Mouse (Mus musculus): ENCODE results near the gene Pfn3.

The Pfn3 gene

GRCm38 (mm10) chr13:55414743-55415380, at the start of gene Pfn3:
TSS of gene Pfn3 (minus strand) at chr13:55415232.
- peaks cover 30% of the 10 kb centered on the region for H3K4me1 ChIP-seq (replicated peaks; ENCODE audit: low read depth, low read length)
- H3K27me3 ChIP-seq (ENCODE audit: insufficient read depth, low read length), result peaks cover 75% of the 10 kb centered on the region
- peak within 1 kb of the TSS; percentile 76 for H3K4me3 ChIP-seq (replicated peaks; ENCODE audit: low read length)
- H3K9me3 ChIP-seq (ENCODE audit: low read length), result no peaks in the 10 kb centered on the region
- no peak for TF ChIP-seq CTCF (conservative IDR thresholded peaks at IDR 0.05; ENCODE audit: low read length)
- TF ChIP-seq NANOG (IDR thresholded peaks at IDR 0.05; ENCODE audit: borderline replicate concordance, low read length), result no peak
- no peak for TF ChIP-seq POU5F1 (IDR thresholded peaks at IDR 0.05; ENCODE audit: borderline replicate concordance, low read length)
- H3K36me3 ChIP-seq (ENCODE audit: insufficient read depth, low read length), result no peaks in the 10 kb centered on the region

- Histone ChIP-seq H3K27me3 (ENCODE audit: insufficient read depth, low read length) (peaks cover 43% of the 10 kb centered on the region), H3K9me3 (ENCODE audit: low read length) (no peaks in the 10 kb centered on the region), H3K4me1 (replicated peaks; ENCODE audit: low read depth, low read length) (peaks cover 50% of the 10 kb centered on the region), H3K4me3 (replicated peaks; ENCODE audit: low read length) (peak within 1 kb of the TSS; percentile 90), H3K36me3 (ENCODE audit: insufficient read depth, low read length) (peaks cover 49% of the 10 kb centered on the region)
- no peak for TF ChIP-seq NANOG (IDR thresholded peaks at IDR 0.05; ENCODE audit: borderline replicate concordance, low read length)
- TF ChIP-seq POU5F1 (IDR thresholded peaks at IDR 0.05; ENCODE audit: borderline replicate concordance, low read length), result no peak
- no peak for TF ChIP-seq CTCF (conservative IDR thresholded peaks at IDR 0.05; ENCODE audit: low read length)
These were observed 49.2 kb upstream of the Pfn3 start, which contains the start of gene Prr7 for GRCm38 (mm10) chr13:55464027-55464884. TSS of gene Prr7 (plus strand) at chr13:55464267.

- no peaks in the 10 kb centered on the region for H3K9me3 ChIP-seq (ENCODE audit: low read length)
- TF ChIP-seq CTCF (conservative IDR thresholded peaks at IDR 0.05; ENCODE audit: low read length) (no peak), POU5F1 (IDR thresholded peaks at IDR 0.05; ENCODE audit: borderline replicate concordance, low read length) (no peak), NANOG (IDR thresholded peaks at IDR 0.05; ENCODE audit: borderline replicate concordance, low read length) (no peak)
- peaks cover 38% of the 10 kb centered on the region for H3K27me3 ChIP-seq (ENCODE audit: insufficient read depth, low read length)
- peak overlapping the region; percentile 90 for H3K4me3 ChIP-seq (replicated peaks; ENCODE audit: low read length)
- H3K36me3 ChIP-seq (ENCODE audit: insufficient read depth, low read length), result peaks cover 56% of the 10 kb centered on the region
- peaks cover 58% of the 10 kb centered on the region for H3K4me1 ChIP-seq (replicated peaks; ENCODE audit: low read depth, low read length)
These were observed 48.5 kb upstream of the Pfn3 start for GRCm38 (mm10) chr13:55463399-55464026.

GRCm38 (mm10) chr13:55462965-55463364, 47.9 kb upstream of the Pfn3 start:
- TF ChIP-seq NANOG (IDR thresholded peaks at IDR 0.05; ENCODE audit: borderline replicate concordance, low read length) (no peak), CTCF (conservative IDR thresholded peaks at IDR 0.05; ENCODE audit: low read length) (no peak), POU5F1 (IDR thresholded peaks at IDR 0.05; ENCODE audit: borderline replicate concordance, low read length) (no peak)
- H3K36me3 ChIP-seq (ENCODE audit: insufficient read depth, low read length), result peaks cover 62% of the 10 kb centered on the region
- peaks cover 61% of the 10 kb centered on the region for H3K4me1 ChIP-seq (replicated peaks; ENCODE audit: low read depth, low read length)
- peaks cover 32% of the 10 kb centered on the region for H3K27me3 ChIP-seq (ENCODE audit: insufficient read depth, low read length)
- no peaks in the 10 kb centered on the region for H3K9me3 ChIP-seq (ENCODE audit: low read length)
- H3K4me3 ChIP-seq (replicated peaks; ENCODE audit: low read length), result no peak overlapping the region

GRCm38 (mm10) chr13:55451785-55452549, 36.9 kb upstream of the Pfn3 start:
- Histone ChIP-seq H3K27me3 (ENCODE audit: insufficient read depth, low read length) (no peaks in the 10 kb centered on the region), H3K4me3 (replicated peaks; ENCODE audit: low read length) (peak overlapping the region; percentile 51), H3K9me3 (ENCODE audit: low read length) (no peaks in the 10 kb centered on the region), H3K4me1 (replicated peaks; ENCODE audit: low read depth, low read length) (peaks cover 79% of the 10 kb centered on the region), H3K36me3 (ENCODE audit: insufficient read depth, low read length) (peaks cover 97% of the 10 kb centered on the region)
- TF ChIP-seq NANOG (IDR thresholded peaks at IDR 0.05; ENCODE audit: borderline replicate concordance, low read length), result no peak
- TF ChIP-seq POU5F1 (IDR thresholded peaks at IDR 0.05; ENCODE audit: borderline replicate concordance, low read length), result no peak
- no peak for TF ChIP-seq CTCF (conservative IDR thresholded peaks at IDR 0.05; ENCODE audit: low read length)

- Histone ChIP-seq H3K36me3 (ENCODE audit: insufficient read depth, low read length) (peaks cover 97% of the 10 kb centered on the region), H3K9me3 (ENCODE audit: low read length) (no peaks in the 10 kb centered on the region), H3K27me3 (ENCODE audit: insufficient read depth, low read length) (no peaks in the 10 kb centered on the region), H3K4me1 (replicated peaks; ENCODE audit: low read depth, low read length) (peaks cover 83% of the 10 kb centered on the region), H3K4me3 (replicated peaks; ENCODE audit: low read length) (peak overlapping the region; percentile 51)
- TF ChIP-seq POU5F1 (IDR thresholded peaks at IDR 0.05; ENCODE audit: borderline replicate concordance, low read length) (no peak), CTCF (conservative IDR thresholded peaks at IDR 0.05; ENCODE audit: low read length) (no peak), NANOG (IDR thresholded peaks at IDR 0.05; ENCODE audit: borderline replicate concordance, low read length) (no peak)
These were observed 36.3 kb upstream of the Pfn3 start for GRCm38 (mm10) chr13:55451296-55451695.

- TF ChIP-seq NANOG (IDR thresholded peaks at IDR 0.05; ENCODE audit: borderline replicate concordance, low read length) (no peak), POU5F1 (IDR thresholded peaks at IDR 0.05; ENCODE audit: borderline replicate concordance, low read length) (no peak), CTCF (conservative IDR thresholded peaks at IDR 0.05; ENCODE audit: low read length) (no peak)
These were observed 35.5 kb upstream of the Pfn3 start for GRCm38 (mm10) chr13:55450511-55450980.

More at GRCm38 (mm10) chr13:55450511-55450980, 35.5 kb upstream of the Pfn3 start:
- Histone ChIP-seq H3K4me3 (replicated peaks; ENCODE audit: low read length) (peak overlapping the region; percentile 51), H3K9me3 (ENCODE audit: low read length) (no peaks in the 10 kb centered on the region), H3K36me3 (ENCODE audit: insufficient read depth, low read length) (peaks cover 90% of the 10 kb centered on the region), H3K27me3 (ENCODE audit: insufficient read depth, low read length) (no peaks in the 10 kb centered on the region), H3K4me1 (replicated peaks; ENCODE audit: low read depth, low read length) (peaks cover 85% of the 10 kb centered on the region)
